Mouse (Mus musculus): Measurements from ENCODE around the gene Ceacam20.
"Not testable (repeated sequence)": the region's sequence is repeated elsewhere in the genome, so short reads cannot be mapped to it uniquely, and the experiment has no call there.

The Ceacam20 gene

DNA sequence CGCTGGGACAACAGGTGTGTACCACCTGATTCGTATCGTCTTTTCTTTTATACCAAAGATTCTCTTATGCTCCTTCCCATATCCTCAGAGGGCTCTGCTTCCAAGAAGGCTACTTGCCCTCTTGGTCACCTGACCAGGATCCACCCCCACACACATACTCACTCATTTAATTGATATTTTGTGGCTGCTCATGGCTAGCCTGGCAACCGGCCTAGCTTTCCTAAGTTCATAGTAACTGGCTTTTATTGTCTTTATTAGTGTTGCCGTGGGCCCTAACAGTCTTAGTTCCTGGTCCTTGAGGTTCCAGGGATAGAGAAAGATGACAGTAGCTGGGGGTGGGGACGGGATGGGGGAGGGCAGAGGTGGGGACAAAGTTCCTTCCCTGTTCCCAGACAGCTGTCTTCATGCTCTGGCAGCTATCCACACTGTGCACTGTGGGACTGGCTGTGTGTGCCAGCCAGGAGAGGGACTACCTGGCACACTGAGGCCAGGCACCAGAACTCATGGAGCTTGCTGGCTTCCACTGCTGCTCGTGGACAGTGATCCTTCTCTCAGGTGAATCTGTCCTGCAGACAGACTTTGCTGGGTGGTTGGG, at the start of gene Ceacam20:
Ceacam20 (plus strand) TSS at position 428 of the 595 bp plus-strand sequence.
- in situ Hi-C loops (cut with MboI; ENCODE audit: unreplicated experiment in 2 of 2) = loop anchor here in 1 of 2 experiments (10.0 kb wide), 1 partner anchor 170 kb away; the partner anchor contains the start of gene Cblc

DNA sequence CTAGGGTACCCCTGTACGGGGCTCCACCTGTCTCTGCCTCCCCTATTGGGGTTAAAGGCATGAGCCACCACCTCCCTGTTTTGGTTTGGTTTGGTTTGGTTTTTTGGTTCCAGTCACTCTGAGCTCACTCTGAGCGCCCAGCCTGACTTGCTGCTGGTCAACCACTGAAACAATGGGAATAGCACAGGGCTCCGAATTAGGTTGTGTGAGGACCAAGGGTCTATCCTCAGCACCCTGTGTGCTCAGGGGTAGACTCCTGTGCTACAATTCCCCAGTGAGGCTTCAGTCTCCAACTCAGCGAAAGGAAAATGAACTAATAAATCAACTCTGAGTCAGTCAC, 45.1 kb upstream of the Ceacam20 start:
- in situ Hi-C loops (cut with MboI; ENCODE audit: unreplicated experiment in 2 of 2) = no loop called here

DNA sequence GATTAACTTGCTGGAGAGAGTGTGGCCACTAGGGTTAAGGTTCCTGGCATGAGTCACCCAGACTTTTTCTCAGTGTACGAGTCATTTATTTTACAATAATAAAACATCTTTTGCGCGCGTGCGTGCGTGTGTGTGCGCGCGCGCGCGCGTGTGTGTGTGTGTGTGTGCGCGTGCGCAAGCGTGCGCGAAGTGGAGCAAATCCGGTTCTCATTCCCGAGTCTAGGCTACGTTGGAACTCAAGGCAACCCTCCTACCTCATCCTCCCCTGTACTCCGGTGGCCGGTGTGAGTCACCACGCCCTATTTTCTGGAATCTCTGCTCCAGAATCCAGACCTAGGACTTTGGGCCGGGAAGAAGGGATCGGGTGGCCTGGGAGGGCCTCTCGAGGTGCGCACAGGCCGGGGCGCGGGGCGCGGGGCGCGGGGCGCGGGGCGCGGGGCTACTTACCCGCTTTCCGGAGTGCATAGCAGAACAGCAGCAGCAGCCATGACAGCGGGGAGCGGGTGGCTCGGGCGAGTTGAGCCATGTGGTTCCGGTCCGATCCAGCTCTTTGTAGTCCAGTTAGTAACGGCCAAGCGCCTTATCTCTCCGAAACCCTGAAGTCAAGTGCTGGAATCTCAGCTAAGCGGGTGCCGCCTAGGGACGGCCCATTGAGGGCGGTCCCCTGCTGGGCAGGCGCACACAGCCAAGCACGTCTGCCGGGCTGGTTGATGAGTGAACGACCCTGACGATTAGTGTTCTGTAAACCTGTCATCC, 44.5 kb upstream of the Ceacam20 start, which contains the start of gene Pvr:
Pvr (minus strand) TSS at position 655 of the 756 bp plus-strand sequence.
- in situ Hi-C loops (cut with MboI; ENCODE audit: unreplicated experiment in 2 of 2) = no loop called here

DNA sequence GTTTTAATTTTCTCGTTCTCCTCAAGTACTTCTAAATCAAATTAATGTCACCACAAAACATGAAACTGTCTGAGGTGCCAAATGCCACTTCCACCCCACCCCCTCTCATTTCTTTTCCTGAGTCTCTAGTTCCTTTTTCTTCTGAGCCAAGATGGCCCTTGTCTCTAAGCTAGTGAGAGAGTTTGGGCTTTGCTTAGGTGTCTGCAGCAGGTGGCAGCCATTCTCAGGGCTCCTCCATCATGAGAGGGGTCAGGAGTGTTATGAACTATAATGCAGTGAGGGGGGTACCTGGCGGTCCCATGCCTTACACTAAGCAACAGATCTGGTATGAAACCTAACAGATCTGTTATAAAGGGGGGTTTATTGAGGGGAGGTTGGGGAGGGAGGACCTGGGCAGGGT, 41.9 kb upstream of the Ceacam20 start:
- in situ Hi-C loops (cut with MboI; ENCODE audit: unreplicated experiment in 2 of 2) = no loop called here

DNA sequence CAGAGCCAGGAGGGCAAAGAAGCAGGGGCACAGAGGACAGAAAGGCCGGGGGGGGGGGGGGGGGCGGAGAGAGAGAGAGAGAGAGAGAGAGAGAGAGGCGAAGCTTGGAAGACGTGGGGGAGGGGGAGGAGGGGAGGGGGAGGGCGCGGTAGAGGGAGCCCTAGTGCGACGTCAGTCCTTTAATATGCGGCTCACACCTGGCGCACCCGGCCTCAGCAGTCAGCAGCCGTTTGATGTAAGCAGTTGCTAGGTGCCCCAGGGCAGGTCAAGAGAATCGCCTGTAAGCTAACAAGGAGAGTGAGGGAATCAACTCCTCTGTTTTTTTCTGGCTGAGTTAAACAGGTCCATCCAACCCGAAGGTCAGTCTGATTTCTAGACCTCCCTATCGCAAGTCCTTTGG, 41.4 kb upstream of the Ceacam20 start:
- in situ Hi-C loops (cut with MboI; ENCODE audit: unreplicated experiment in 2 of 2) = no loop called here

DNA sequence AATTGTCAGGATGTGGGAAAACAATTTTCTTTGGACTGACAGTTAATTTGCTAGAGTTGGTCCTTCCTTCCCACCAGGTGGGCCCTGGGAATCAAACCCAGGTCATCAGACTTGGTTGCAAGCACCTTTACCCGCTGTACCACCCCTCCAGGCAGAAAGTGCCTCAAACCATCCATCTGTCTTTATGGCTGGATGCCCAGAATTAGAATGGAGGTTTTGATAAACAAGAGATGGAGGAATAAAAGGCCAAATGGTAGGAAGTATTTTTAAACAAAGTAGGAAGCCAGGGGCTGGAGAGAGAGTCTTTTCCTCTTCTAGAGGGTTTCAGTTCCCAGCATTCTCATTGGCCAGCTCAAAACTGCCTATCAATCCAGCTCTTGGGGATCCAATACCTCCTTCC, 39.8 kb upstream of the Ceacam20 start:
- in situ Hi-C loops (cut with MboI; ENCODE audit: unreplicated experiment in 2 of 2) = no loop called here

DNA sequence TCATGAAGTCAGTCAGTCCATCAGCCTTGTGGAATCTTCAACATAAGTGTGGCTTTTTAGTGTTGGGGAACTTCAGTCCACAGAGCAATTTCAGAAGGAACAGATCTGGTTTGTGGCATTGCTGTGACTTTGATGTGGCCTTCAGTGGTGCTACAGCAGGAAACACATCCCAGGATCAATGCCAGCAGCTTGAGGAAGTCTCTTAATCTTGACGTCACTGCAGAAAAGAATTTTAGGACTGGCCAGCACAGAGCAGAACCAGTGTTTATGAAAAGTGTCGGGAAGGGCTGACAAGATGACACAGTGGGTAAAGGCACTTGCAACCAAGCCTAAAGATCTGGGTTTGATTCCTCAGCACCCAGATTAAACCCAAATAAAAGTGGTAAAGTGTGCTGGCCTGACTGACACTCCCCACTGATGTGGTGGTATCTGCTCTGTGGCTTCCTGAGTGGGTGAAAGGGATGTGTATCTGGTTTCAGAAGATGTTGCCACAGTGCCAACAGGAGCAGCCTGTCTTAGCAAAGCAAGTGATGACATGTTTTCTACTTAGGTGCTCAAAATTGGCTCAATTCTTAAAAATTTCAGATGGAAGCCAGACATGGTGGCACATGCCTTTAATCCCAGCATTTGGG, 38.2 kb upstream of the Ceacam20 start:
- in situ Hi-C loops (cut with MboI; ENCODE audit: unreplicated experiment in 2 of 2) = no loop called here

DNA sequence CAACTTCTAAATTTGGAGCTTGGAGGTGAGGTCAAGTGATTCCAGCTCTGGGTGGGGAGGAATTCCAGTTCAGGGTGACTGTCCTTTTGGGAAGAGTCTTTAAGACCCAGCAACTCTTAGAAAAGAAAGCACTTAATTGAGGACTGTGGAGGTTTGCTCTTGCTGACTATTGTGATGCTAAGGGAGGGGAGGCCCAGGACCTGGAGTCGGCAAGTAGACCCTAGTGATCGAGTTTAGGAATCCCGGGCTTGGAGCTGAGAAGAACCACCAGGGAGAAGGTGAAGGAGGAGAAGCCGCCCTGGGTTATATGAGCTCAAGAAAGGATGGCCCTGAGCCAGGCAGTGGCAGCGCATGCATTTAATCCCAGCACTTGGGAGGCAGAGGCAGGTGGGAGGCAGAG, 36.7 kb upstream of the Ceacam20 start:
- in situ Hi-C loops (cut with MboI; ENCODE audit: unreplicated experiment in 2 of 2) = no loop called here

DNA sequence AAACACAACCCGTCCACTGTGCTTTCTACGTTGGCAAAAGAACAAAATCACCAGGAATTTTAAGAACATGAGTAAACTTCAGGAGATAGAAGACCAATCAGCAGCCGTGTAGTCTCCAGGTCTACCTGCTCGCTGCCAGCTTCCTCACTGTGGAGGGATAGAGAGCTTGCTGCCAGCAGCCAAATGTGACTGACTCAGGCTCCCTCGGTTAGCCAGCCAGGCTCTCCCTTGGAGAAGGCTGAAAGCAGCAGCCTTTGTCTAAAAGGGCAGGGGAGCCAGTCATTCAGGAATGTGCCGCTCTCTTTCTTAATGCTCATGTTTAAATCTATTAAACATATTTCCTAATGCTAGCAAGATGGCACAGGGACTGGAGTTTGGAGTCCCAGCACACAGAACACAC, 34.7 kb upstream of the Ceacam20 start:
- in situ Hi-C loops (cut with MboI; ENCODE audit: unreplicated experiment in 2 of 2) = not testable (repeated sequence)

DNA sequence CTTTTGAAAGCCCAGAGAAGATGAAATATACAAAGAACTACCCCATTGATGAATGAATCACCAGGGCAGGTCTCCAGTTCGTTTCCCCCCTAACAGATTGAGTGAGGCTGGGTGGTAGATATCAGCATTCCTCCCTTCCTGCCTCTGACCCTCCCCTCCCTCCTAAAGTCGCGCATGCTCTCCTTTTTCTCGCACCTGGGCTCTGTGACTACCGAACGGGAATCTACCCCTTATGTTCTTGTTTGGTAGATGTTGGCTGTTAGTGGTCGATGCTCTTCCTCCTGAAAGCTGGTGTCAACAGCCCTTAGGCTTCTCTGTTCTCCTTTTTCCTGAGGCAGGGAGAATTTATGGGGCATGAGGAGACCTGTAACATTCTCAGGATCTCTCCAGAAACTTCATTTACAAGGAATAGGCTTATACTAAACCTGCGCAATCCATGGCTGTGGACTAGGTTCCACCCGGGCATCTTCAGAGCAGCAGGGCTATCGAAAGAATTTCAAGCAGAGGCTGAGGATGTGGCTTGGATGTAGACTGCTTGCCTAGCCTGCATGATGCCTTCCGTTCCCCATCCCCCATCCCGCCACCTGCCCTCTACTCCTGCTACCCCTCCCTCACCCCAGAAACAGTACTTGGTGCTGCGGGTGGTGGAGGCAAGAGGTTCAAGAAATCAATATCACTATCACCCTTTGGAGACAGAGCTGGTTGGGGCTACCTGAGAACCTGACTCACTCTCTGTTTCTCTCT, 32.9 kb upstream of the Ceacam20 start:
- in situ Hi-C loops (cut with MboI; ENCODE audit: unreplicated experiment in 2 of 2) = no loop called here

DNA sequence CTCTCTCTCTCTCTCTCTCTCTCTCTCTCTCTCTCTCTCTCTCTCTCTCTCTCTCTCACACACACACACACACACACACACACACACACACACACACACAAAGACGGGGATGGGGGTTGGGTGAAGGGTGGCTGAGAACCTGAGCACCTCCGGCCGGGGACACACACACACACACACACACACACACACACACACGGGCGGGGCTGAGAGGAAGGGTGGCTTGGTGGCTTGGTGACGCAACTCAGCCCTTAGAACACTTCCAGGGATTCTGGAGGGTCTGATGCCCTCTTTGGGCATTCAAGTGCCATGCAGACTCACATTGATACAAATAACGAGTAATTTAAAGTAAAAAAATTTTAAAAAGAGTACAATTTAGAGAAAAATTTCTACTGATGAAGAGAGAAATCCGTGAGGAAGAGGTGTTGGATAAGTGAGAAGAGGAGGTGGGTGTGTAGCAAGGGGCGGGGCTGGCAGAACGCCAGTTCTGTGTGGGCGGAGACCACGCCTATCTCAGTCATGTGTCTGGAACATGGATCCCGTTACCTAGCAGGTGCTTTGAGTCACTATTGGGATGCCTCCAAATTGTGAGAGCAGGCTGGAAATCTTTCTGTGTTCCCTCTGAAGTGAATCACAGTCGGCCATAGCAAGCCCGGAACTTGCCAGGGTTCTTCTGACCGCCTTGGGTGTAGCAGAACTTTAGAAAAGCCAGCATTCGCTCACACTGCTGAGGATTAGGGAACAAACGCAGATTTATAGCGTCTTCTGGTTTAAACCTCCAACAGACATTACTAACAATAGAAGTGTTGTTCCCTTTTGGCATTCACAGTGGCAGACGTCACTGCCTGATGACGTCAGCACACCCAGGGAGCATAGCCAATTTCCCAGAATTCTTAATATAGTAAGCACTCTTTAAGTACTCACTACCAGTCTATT, 32.1 kb upstream of the Ceacam20 start:
- in situ Hi-C loops (cut with MboI; ENCODE audit: unreplicated experiment in 2 of 2) = no loop called here

DNA sequence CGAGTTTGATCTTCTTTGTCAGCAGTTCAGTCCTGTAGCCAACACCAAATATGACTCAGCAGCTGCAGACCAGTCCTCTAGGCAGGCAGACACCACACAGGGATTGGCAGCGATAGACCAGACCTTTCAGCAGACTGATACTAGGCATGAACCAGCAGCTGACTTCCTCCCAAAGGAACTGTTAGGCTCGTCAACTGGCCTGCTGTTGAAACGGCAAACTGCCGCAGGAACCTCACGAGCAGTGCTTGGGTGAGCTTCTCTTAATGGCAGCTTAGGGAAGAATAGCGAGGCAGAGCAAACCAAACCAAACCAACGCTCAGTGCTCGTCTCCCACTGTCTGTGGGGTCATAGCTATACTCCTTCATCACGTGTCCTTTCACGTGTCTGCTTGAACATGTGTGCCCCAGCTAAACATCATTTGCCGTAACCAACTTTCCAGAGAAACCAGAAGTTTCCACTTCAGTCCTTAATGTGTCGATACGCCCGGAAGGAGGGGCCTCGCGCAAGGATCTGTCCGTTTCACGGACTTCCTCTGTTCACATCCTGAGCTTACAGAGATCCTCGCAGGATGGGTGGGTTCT, 30.0 kb upstream of the Ceacam20 start:
- in situ Hi-C loops (cut with MboI; ENCODE audit: unreplicated experiment in 2 of 2) = no loop called here

DNA sequence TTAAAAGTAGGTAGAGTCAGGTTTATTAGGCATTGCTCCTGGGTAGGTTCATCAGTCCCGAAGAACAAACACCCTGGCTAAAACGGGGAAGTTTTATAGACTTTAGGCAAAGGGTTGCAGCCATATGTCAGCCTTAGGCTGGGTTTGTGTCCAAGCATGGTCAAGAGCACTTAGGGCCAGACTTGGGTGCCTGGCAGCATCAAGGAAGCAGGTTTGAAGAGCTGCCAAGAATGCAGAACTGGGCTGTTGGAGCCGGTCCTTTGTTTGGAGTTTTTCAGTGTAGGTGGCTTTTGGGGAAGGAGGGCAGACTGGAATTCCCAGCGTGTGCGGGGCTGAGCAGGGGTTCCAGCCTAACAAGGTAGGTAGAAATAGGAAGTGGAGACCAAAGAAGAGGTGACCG, 29.3 kb upstream of the Ceacam20 start:
- in situ Hi-C loops (cut with MboI; ENCODE audit: unreplicated experiment in 2 of 2) = no loop called here

DNA sequence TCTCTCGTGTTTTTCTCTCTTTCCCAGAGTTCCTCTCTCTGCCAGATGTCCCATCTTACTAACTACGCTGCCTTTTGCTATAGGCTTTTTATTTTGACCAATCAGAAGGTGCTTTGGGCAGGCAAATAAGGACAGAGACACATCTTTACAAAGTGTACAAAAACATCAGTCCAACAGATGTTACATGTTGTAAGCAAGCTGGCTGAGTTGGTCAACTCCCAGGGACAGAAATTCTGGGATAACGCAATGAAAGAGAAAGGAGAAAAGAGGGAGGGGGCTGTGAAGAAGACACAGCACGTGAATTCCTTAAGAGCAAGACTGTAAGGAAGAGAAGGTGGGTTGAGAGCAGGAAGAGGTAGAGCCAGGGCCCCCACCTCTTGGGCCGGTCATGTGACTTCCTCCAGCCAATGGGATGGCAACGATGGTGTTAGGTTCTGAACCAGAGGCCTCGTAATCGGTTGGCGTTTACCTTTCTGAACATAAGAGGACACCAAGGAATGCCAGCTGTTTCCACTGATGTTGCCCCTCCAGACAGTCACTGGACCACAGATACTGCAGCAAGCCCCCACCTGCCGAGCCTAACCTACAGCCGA, 27.9 kb upstream of the Ceacam20 start:
- in situ Hi-C loops (cut with MboI; ENCODE audit: unreplicated experiment in 2 of 2) = no loop called here

DNA sequence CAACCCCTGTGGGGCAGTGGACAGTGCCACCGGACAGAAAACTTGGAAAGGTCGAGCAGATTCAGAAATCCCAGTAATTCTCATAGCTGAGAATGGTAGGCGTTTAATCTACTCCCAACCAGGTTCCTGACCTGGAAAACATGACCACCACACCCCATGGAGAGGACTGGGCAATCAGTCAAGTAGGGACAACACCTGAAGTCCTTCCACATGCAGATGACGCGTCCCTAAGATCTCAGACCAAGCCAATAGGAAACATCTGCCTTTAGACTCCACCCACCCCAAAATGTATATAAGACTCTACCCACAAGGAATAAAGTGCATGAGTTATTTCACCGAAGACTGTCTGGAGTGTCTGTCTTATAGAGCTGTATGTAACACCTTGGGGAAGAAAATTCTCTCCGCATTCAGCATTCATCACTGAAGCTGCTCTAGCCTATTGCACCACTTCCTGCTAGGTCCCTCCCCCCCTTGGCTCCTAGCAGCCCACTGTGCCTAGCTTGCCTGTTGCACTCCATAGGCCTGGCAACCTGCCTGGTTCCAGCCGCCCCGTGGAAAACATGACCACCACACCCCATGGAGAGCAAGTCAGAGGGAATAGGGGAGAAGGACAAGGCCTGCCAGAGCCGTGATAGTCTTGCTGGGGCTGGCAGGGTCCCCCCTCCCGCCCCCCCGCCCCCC, 25.5 kb upstream of the Ceacam20 start:
- in situ Hi-C loops (cut with MboI; ENCODE audit: unreplicated experiment in 2 of 2) = no loop called here

DNA sequence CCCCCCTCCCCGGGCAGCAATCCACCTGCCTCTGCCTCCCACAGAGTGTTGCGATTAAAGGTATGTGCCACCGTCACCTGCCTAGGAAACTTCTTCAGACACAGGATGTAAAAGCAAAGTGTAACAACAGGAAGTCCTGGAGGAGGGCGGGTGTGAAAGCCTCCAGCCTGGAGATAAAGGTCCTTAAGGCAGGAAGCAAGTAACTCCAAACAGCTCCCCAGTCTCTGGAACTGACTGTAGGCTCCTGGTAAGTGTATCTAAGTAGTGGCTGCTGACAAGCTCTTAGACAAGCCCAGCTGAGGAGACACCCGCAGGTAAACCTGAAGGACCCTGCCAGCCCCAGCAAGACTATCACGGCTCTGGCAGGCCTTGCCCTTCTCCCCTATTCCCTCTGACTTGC, 25.0 kb upstream of the Ceacam20 start:
- in situ Hi-C loops (cut with MboI; ENCODE audit: unreplicated experiment in 2 of 2) = no loop called here

DNA sequence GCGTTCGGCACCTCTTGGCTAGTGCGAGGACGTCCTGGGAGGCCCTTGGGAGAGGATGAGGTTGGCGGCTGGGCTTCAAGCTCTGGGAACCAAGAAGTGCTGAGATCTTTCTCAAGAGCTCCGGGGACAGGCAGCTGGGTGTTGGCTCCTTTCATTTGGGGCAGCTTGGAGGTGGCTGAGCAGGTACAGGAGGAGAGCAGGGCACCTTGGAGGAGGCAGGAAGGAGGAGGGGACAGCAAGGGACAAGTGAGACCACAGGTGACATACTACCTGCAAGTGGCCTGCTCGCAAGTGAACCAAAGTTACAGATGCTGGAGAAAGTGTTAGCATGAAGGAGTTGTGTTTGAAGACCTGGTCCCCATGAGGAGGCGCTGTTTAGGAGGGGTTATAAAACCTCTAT, 20.5 kb upstream of the Ceacam20 start:
- in situ Hi-C loops (cut with MboI; ENCODE audit: unreplicated experiment in 2 of 2) = no loop called here

DNA sequence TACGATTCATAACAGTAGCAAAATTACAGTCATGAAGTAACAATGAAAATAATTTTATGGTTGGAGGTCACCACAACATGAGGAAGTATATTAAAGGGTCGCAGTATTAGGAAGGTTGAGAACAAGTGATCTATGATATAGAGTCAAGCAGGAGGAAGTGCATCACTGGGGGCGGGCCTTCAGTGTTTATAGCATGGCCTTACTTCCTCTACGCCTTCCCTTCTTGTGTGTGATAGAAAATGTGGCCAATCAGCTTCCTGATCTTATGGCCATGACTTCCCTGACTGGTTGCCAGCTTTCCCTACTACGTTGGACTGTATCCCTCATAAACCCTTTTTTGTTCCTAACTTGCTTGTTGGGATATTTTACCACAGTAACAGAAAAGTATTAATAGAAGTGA, 20.0 kb upstream of the Ceacam20 start:
- in situ Hi-C loops (cut with MboI; ENCODE audit: unreplicated experiment in 2 of 2) = no loop called here

Measured in v-Abl transformed pro-B cells (cell line).